Mouse (Mus musculus): ENCODE data around the gene Casz1. TPM values are rescaled to one million over a fixed set of nuclear protein-coding genes. Genes with fewer than 3 reads are reported as not detected.

The Casz1 gene
- total RNA-seq, 2 experiments from 2014 or later = 39.3 to 42.0 TPM

DNA sequence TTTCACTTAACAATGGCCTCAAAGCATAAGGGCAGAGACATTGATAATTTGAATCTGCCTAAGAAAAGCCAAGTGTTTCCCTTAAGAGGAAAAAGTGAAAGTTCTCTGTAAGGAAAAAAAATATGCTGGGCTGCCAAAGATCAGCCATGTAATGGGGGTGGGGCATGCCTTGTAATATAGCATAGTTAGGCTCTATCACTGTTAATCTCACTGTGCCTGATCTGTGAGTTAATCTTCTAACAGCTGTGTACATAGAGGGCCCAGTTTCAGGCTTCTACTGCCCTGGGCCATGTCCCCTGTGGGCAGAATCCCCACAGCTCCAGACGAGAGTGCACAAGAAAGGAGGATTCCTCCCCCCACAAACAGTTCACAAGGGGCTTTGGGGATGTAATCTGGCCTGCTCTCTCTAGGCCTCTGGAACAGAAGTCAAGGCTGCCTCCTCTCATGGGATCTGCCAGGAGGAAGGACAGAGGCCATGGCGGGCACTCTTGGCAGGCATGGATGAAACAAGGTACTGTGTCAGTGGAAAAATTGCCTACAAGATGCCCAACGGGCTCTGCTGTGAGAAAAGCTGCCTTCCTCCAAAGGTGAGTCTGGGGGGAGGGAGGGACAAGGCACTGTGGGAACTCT is 167.5 kb downstream of the Casz1 start:
- DNase-seq = peak; percentile 2

- no peak for DNase-seq
Measured at GRCm38 (mm10) chr4:148972707-148973106, 168.5 kb downstream of the Casz1 start.

DNA sequence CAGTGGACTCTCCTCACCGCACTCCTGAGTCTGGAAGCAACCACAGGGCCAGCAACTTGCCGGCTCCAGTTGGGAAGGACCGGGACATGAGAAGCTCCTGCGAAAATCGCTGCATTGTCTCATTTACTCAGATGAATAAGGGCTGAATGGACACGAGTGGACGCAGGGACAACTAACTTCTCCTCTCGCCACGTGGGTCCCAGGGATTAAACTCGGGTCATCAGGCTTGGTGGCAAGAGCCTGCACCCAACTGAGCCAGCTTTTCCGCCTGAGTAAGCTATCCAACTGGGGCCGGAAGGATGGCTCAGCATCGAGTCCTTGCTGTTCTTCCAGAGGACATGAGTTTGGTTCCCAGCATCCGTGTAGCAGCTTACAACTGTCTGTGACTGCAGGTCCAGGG is 169.2 kb downstream of the Casz1 start:
- DNase-seq = no peak

DNA sequence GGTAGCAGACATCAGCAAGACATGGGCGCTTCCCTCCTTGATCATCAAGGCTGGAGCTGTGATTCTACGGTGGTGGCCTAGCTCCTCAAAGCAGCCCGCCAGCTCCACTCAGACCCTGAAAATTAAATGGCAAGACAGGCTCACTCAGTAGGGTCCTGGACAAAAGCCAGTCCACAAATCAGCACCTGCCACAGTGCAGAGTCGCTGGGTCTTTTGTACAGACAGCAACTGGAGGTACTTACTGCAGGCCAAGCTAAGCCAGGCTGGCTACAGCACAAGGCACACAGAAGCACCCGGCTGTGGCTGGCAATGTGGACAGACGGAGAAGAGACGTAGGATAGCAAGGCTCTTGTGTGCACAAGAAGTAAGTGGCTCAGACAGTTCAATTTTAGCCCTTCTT is 170.6 kb downstream of the Casz1 start:
- DNase-seq = no peak

DNA sequence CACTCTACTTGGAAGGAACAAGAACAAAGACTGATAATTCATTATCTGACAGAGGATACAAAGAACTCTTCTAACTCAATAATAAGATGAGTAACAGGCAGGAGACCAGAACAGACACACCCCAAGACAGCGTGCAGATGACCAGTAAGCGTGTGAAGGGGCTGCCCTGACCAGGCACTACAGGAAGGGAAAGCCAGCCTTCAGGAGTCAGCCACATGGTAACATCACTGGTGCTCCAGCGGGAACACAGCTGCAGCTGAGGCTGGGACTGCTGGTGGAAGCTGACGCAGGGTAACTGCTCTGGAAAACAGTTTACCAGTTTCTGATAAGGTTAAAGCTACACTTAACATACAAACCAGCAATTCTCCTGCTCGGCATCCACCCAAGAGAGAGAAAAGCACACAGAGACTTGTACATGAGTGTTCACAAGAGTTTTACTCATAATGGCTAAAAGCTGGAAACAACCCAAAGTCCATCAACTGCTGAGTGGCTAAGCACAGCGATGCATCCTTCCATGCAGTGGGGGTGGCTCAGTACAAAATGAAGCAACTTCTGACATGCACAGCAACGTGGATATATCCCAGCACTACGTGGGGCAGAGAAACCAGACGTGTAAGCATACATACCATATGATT is 174.1 kb downstream of the Casz1 start:
- no peak for DNase-seq

DNA sequence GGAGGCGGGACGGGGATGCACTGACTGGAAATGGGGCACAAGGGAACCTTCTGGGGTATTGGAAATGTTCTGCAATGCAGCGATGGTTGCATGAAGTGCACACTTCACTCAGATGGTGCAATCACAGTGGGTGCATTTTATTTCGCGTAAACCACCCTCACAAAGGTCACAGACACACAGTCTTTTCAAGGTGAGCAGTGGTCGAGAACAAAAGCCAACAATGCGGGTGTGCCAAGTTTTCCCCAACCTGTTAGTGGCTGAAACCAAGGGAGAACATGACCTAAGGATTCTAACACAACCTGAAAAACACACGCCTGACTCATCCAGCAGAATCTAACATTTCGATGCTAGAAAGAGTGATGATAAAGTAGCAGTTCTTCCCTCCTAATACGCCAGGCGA is 174.7 kb downstream of the Casz1 start:
- no peak for DNase-seq

- DNase-seq = no peak
Measured at GRCm38 (mm10) chr4:148979837-148980236, 175.6 kb downstream of the Casz1 start.

DNA sequence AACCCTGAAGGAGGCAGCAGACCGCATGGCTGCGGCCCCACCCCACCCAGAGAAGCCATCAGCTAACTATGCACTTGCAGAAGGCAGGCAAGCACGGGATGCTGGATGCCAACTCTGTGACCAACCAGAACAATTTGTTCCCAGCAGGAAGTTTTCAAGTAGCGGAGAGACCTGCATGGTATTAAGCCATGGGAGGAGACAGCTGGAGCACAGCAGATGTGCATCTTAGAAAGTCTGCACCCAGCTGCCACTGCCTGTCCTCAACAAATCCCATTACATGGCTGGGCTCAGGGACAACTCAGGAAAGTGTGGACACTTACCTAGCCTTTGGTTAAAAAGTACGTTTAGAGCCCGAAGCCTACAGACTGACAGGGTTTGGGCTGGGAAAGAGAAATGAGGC is 178.0 kb downstream of the Casz1 start:
- no peak for DNase-seq

GRCm38 (mm10) chr4:148984701-148985540 is 180.7 kb downstream of the Casz1 start:
- DNase-seq = no peak

DNA sequence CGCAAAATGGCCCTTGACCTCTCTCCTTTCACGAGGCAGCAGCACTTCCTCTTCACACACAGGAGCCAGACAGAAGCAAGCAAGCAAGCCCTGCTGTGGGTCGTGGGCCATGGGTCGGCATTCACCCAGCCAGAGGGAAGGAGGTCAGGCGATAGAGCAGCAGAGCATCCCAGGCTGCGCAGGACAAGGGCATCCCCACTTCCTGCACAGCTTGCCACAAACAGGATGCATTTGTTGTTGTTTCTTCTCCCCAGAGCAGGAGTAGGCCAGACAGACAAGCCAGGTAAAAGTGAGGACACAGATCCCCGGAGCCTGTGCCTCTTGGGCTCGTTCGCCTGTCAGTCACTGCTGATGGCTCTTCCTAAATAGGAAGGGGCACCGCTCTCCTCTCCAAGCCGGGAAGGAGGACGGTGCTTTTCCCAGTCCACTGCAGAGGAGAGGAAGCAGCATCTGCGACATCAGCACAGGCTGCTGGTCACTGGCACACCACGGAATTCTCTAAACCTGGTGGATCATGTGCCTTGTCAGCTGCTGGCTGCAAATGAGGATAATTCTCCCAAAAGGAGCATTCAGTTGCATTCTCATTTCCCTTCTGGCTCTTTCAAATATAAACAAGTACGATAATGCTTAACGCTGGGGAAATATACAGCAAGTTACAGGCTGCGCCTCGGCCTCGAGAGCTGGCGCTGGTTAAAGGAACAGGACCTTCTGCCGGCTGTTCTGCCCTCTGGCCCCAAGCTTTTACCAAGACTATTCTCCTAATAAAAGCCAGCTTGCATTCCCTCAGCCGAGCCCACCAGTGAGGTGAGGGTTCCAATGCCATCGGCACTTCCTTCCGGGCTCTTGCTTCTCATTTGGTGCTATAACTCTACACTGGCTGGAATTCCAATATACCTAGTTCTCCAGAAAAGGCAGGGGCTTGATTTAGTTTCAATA is 181.6 kb downstream of the Casz1 start:
- DNase-seq = no peak

DNA sequence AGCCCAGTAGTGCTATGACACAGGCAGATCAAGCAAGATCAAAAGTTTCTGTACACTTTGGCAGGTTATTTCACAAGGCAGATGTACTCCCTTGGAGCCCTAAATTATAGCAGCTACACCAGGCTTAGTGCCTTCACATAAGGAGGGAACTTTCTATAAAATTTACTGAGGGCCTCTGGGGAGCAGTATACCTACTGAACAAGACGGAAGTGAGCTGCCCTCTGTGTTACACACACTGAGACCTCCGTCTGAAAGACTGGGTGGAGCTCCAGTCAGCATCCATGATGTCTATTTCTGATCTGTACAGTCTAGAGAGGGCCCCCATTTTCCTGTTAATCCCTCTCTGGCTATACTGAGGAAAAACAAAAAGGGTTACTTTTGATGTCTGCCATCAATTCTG is 185.8 kb downstream of the Casz1 start:
- no peak for DNase-seq

- no peak for DNase-seq
Measured at GRCm38 (mm10) chr4:148993948-148994347, 189.7 kb downstream of the Casz1 start.

GRCm38 (mm10) chr4:149000746-149001145 is 196.5 kb downstream of the Casz1 start:
- no peak for DNase-seq

GRCm38 (mm10) chr4:149001515-149001914 is 197.3 kb downstream of the Casz1 start:
- no peak for DNase-seq

- DNase-seq = no peak
Measured at GRCm38 (mm10) chr4:149002441-149003093, 198.3 kb downstream of the Casz1 start.

Other genes starting within 250 kb of the Casz1 start
- gene Exosc10, start 246.0 kb upstream of the Casz1 start, total RNA-seq (2021) = 10 to 100 TPM; 27.0 to 32.7 TPM
- gene Srm, start 212.9 kb upstream of the Casz1 start, total RNA-seq (2021) = 10 to 100 TPM; 25.4 to 32.8 TPM
- gene Masp2, start 201.9 kb upstream of the Casz1 start, total RNA-seq (2021) = under 1 TPM; 0.16 to 0.54 TPM
- 100 to 1,000 TPM; 130 to 172 TPM for gene Tardbp, start 177.4 kb upstream of the Casz1 start, total RNA-seq (2021)
- gene Gm572, start 161.1 kb upstream of the Casz1 start, total RNA-seq (2021) = 1 to 10 TPM; 6.9 to 8.6 TPM